Mouse (Mus musculus): ENCODE data around the gene Babam2. TPM values are rescaled to one million over a fixed set of nuclear protein-coding genes. Genes with fewer than 3 reads are reported as not detected.

Gene Babam2
- polyA plus RNA-seq, 1 experiment from 2014 or later, result 42.9 TPM

DNA sequence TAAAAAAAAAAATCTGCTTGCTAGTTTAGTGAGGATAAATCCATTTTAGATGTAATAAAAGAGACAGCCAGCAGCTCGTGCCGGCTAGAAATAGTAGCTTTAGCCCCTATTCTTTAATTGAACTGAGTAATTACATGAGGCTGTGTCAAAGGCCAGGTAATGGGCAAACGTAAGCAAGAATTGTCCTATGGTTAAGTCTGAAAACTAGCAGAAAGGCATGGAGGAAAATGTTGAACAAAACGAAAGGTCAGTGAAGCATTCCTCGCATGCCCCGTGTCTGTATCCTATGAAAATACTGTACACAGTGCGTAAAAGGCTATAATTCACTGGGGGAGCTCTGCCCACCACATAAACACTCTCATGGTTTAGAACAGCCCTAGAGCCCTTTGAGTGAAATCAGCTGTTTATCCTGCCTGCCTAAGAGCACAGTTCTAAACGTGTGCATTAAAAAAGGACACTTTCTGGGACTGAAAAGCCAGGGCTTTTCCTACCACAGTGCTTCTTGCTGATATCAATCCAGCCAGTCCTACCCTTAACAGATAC, 361.8 kb downstream of the Babam2 start:
- Histone ChIP-seq H3K4me3 (ENCODE audit: low read depth, low read length) (no peak overlapping the region), H3K9me3 (replicated peaks; ENCODE audit: control insufficient read depth, low read length) (no peaks in the 10 kb centered on the region), H3K36me3 (ENCODE audit: control insufficient read depth, insufficient read depth, low read length) (no peaks in the 10 kb centered on the region), H3K27ac (ENCODE audit: low read depth, low read length) (0 out of 2 replicates have a peak overlapping the region, but pooled peaks have one; percentile 50), H3K4me1 (ENCODE audit: control insufficient read depth, insufficient read depth, low read length) (no peaks in the 10 kb centered on the region; the same call in 1 of the 2 replicates), H3K4me2 (no peak overlapping the region), H3K27me3 (ENCODE audit: control insufficient read depth, insufficient read depth, low read length) (no peaks in the 10 kb centered on the region), H3K9ac (ENCODE audit: low read depth, low read length) (no peak overlapping the region)
- WGBS (ENCODE audit: insufficient replicate concordance), result 61% methylated on average over 8 of the region's 8 CpGs
- no peak for ATAC-seq (replicated peaks; ENCODE audit: insufficient number of reproducible peaks, low FRiP score, low TSS enrichment)

DNA sequence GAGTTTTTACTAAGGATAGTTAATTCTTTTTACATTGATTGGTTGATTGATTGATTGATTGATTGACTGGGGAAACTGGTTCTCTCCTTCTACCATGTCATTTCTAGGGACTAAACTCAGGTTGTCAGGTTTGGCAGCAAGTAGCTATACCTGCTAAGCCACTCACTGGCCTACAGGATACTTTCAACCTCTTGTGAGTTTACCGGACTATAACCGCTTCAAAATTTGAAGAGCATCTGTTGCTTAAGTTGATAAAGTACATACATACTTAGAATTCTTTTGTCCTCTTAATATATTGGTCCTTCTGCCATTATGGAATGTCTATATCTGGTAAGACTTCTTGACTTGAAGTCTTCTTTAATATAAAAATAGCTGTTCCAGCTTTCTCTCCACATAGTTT, 363.0 kb downstream of the Babam2 start:
- Histone ChIP-seq H3K4me1 (ENCODE audit: control insufficient read depth, insufficient read depth, low read length) (no peaks in the 10 kb centered on the region; the same call in 1 of the 2 replicates), H3K4me3 (ENCODE audit: low read depth, low read length) (no peak overlapping the region), H3K4me2 (no peak overlapping the region), H3K9ac (ENCODE audit: low read depth, low read length) (no peak overlapping the region), H3K36me3 (ENCODE audit: control insufficient read depth, insufficient read depth, low read length) (no peaks in the 10 kb centered on the region), H3K9me3 (replicated peaks; ENCODE audit: control insufficient read depth, low read length) (no peaks in the 10 kb centered on the region), H3K27me3 (ENCODE audit: control insufficient read depth, insufficient read depth, low read length) (no peaks in the 10 kb centered on the region), H3K27ac (ENCODE audit: low read depth, low read length) (no peak overlapping the region)
- 89% methylated on average over 2 of the region's 2 CpGs for WGBS (ENCODE audit: insufficient replicate concordance)
- ATAC-seq (replicated peaks; ENCODE audit: insufficient number of reproducible peaks, low FRiP score, low TSS enrichment), result no peak

DNA sequence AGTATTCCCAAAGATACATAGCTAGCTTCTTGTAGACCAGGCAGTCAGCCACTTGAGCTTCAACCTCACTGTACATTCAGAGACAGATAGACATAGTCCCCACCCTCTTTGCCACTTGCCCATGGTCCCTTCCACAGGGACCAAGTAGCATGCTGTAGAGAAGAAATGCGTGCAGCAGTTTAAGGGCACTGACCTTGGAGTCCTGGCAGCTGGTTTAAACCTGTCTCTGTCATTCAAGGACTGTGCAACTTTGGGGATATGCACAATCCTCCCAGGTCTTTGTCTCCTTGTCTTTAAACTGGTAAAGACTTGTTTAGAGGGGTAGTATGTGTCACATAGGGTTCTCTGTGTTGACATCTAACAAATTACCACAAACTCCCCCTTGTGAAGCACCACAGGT, 364.4 kb downstream of the Babam2 start:
- H3K4me3 ChIP-seq (ENCODE audit: low read depth, low read length), result no peak overlapping the region
- 72% methylated on average over 1 of the region's 1 CpGs for WGBS (ENCODE audit: insufficient replicate concordance)
- no peaks in the 10 kb centered on the region for H3K27me3 ChIP-seq (ENCODE audit: control insufficient read depth, insufficient read depth, low read length)
- H3K4me1 ChIP-seq (ENCODE audit: control insufficient read depth, insufficient read depth, low read length), result peaks cover 12% of the 10 kb centered on the region
- no peak overlapping the region for H3K9ac ChIP-seq (ENCODE audit: low read depth, low read length)
- H3K36me3 ChIP-seq (ENCODE audit: control insufficient read depth, insufficient read depth, low read length), result no peaks in the 10 kb centered on the region
- H3K27ac ChIP-seq (ENCODE audit: low read depth, low read length), result no peak overlapping the region
- ATAC-seq (replicated peaks; ENCODE audit: insufficient number of reproducible peaks, low FRiP score, low TSS enrichment), result no peak
- no peaks in the 10 kb centered on the region for H3K9me3 ChIP-seq (replicated peaks; ENCODE audit: control insufficient read depth, low read length)
- no peak overlapping the region for H3K4me2 ChIP-seq

DNA sequence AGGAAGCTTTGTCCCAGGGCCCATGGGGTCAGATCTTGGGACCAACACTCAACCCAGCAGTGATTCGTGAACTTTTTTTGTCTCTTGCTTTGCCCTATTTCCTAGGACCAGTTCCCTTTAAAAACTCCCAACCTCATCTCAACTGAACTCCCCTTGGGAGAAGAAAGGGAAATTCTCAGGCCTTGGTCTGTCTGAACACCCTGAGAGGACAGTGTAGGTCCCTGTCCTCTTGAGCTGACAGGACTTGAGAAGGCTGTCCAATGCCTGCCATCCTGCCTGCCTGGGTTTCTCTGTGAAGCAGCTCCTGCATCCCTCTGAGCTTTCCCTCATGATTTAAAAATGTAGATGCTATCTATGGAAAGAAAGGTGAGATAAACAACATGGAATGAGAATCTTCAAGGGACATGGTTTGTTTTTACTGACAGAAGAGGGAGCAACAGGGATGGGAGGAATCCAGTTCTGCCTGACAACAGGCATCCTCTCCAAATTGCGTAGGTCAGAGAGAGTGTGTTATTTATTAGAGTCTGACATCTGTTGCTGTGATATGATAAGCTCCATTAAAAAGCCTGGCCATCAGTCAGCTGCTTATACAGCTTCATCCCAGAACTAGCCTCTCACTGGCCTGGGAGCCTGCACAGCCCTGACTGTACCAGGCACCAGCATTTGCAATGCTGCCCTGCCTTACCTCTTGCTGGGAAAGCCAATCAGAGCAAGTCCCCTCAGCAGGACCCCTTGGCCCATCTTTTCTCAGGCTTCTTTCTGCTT, 367.0 kb downstream of the Babam2 start:
- Histone ChIP-seq H3K4me3 (ENCODE audit: low read depth, low read length) (no peak overlapping the region), H3K36me3 (ENCODE audit: control insufficient read depth, insufficient read depth, low read length) (no peaks in the 10 kb centered on the region), H3K4me1 (ENCODE audit: control insufficient read depth, insufficient read depth, low read length) (peaks cover 13% of the 10 kb centered on the region), H3K9me3 (replicated peaks; ENCODE audit: control insufficient read depth, low read length) (no peaks in the 10 kb centered on the region), H3K4me2 (no peak overlapping the region), H3K27ac (ENCODE audit: low read depth, low read length) (no peak overlapping the region), H3K9ac (ENCODE audit: low read depth, low read length) (no peak overlapping the region), H3K27me3 (ENCODE audit: control insufficient read depth, insufficient read depth, low read length) (no peaks in the 10 kb centered on the region)
- ATAC-seq (replicated peaks; ENCODE audit: insufficient number of reproducible peaks, low FRiP score, low TSS enrichment), result no peak
- WGBS (ENCODE audit: insufficient replicate concordance), result 72% methylated on average over 2 of the region's 2 CpGs

DNA sequence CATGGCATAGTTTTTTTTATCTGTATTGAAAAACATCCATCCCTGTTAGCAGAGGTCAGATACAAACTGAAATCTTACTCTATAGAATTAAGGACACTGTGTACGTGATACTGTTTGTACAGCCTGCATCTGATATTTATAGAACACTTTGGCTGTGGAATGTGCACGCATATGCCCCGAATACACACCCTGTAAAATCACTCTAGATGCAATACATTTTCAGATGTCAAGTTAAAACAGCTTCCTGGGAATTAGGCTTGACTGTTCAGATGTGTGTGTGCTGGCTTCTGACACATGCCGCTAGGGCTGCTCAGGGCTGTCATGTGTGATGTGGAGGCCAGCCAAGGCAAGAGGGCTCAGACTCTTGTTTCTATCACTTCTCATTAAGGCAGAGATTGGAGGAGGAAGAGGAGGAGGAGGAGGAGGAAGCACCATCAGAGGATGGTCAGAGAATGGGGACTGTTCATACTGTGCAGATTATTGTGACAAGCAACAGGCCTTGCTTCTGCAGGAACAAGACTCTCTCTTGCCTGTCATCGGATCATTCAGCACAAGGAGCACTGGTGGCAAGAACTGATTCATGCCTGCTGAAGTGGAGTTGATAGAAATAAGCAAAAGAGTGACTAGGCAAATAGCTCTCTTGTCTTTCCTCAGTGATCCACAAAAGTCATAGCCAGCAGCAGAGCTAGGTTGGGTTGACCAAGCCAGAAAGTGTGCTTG, 368.7 kb downstream of the Babam2 start:
- Histone ChIP-seq H3K9me3 (replicated peaks; ENCODE audit: control insufficient read depth, low read length) (no peaks in the 10 kb centered on the region), H3K4me2 (no peak overlapping the region), H3K4me3 (ENCODE audit: low read depth, low read length) (no peak overlapping the region), H3K4me1 (ENCODE audit: control insufficient read depth, insufficient read depth, low read length) (peaks cover 13% of the 10 kb centered on the region), H3K9ac (ENCODE audit: low read depth, low read length) (no peak overlapping the region), H3K27me3 (ENCODE audit: control insufficient read depth, insufficient read depth, low read length) (no peaks in the 10 kb centered on the region), H3K36me3 (ENCODE audit: control insufficient read depth, insufficient read depth, low read length) (no peaks in the 10 kb centered on the region), H3K27ac (ENCODE audit: low read depth, low read length) (0 out of 2 replicates have a peak overlapping the region, but pooled peaks have one; percentile 31)
- 39% methylated on average over 5 of the region's 5 CpGs for WGBS (ENCODE audit: insufficient replicate concordance)
- no peak for ATAC-seq (replicated peaks; ENCODE audit: insufficient number of reproducible peaks, low FRiP score, low TSS enrichment)

DNA sequence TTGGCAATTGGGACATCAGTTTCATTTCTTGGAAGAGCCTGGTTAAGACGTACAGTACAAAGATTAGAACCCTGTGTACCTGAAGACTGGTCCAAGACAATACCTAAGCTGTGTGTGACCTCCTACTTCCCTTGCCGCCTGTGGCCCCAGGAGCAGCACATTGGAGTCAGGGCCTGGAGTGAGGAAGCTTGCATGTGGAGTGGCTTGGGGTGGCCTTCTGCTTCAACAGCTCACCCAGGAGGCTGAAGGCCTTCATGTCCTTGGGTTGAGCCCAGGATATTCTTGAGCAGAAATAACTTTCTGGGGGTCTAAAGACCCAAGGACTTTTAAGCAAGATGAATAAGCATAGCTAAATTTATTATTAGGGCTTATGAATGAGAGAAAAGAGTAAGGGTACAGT, 369.4 kb downstream of the Babam2 start:
- no peaks in the 10 kb centered on the region for H3K27me3 ChIP-seq (ENCODE audit: control insufficient read depth, insufficient read depth, low read length)
- H3K27ac ChIP-seq (ENCODE audit: low read depth, low read length), result 0 out of 2 replicates have a peak overlapping the region, but pooled peaks have one; percentile 31
- H3K4me2 ChIP-seq, result no peak overlapping the region
- no peaks in the 10 kb centered on the region for H3K9me3 ChIP-seq (replicated peaks; ENCODE audit: control insufficient read depth, low read length)
- peaks cover 13% of the 10 kb centered on the region for H3K4me1 ChIP-seq (ENCODE audit: control insufficient read depth, insufficient read depth, low read length)
- no peak for ATAC-seq (replicated peaks; ENCODE audit: insufficient number of reproducible peaks, low FRiP score, low TSS enrichment)
- H3K36me3 ChIP-seq (ENCODE audit: control insufficient read depth, insufficient read depth, low read length), result no peaks in the 10 kb centered on the region
- no peak overlapping the region for H3K9ac ChIP-seq (ENCODE audit: low read depth, low read length)
- WGBS (ENCODE audit: insufficient replicate concordance), result 80% methylated on average over 2 of the region's 2 CpGs
- H3K4me3 ChIP-seq (ENCODE audit: low read depth, low read length), result no peak overlapping the region

DNA sequence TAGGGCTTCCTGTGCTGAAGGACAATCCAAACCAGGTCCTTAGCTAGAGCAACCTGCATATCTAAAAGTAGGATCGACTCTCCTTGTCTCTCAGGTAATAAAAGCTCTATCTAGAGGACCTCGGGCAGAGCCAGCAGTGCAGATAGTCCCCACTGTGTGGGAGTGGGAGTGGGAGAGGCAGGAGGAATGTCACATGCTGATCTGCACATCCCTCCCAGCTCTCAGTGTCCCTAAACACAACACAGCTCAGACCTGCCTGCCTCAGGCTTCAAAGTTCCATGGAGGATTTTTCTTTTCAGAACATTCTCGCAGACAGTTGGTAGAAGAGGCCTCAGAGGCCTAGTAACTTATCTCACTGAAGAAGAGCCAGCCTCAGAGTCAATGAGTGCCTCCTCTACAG, 371.1 kb downstream of the Babam2 start:
- ATAC-seq (replicated peaks; ENCODE audit: insufficient number of reproducible peaks, low FRiP score, low TSS enrichment), result no peak
- 73% methylated on average over 3 of the region's 3 CpGs for WGBS (ENCODE audit: insufficient replicate concordance)
- Histone ChIP-seq H3K27ac (ENCODE audit: low read depth, low read length) (no peak overlapping the region), H3K4me3 (ENCODE audit: low read depth, low read length) (no peak overlapping the region), H3K27me3 (ENCODE audit: control insufficient read depth, insufficient read depth, low read length) (no peaks in the 10 kb centered on the region), H3K4me1 (ENCODE audit: control insufficient read depth, insufficient read depth, low read length) (peaks cover 13% of the 10 kb centered on the region), H3K36me3 (ENCODE audit: control insufficient read depth, insufficient read depth, low read length) (no peaks in the 10 kb centered on the region), H3K4me2 (no peak overlapping the region), H3K9me3 (replicated peaks; ENCODE audit: control insufficient read depth, low read length) (no peaks in the 10 kb centered on the region), H3K9ac (ENCODE audit: low read depth, low read length) (no peak overlapping the region)

DNA sequence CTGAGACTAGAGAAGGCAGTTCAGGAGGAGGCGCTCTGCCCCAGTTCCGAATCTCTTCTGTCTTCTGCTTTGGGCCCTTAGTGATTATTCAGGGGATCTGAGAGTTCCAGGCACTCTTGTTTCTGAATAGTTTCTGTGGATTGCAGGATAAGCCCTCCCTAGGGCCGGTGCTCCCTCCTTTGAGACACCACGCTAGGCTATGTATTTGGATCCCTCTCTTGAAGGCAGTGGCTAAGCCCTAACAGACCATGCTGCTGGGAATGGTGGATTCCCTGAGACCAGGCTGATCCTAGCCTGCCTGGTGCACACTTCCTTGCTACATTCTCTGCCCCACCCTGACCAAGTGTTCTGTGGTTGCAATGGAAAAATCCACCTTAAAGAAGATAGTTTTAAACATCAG, 371.6 kb downstream of the Babam2 start:
- H3K9ac ChIP-seq (ENCODE audit: low read depth, low read length), result 0 out of 2 replicates have a peak overlapping the region, but pooled peaks have one; percentile 16
- no peak for ATAC-seq (replicated peaks; ENCODE audit: insufficient number of reproducible peaks, low FRiP score, low TSS enrichment)
- peaks cover 13% of the 10 kb centered on the region for H3K4me1 ChIP-seq (ENCODE audit: control insufficient read depth, insufficient read depth, low read length)
- H3K4me2 ChIP-seq, result no peak overlapping the region
- H3K9me3 ChIP-seq (replicated peaks; ENCODE audit: control insufficient read depth, low read length), result no peaks in the 10 kb centered on the region
- no peaks in the 10 kb centered on the region for H3K27me3 ChIP-seq (ENCODE audit: control insufficient read depth, insufficient read depth, low read length)
- no peak overlapping the region for H3K4me3 ChIP-seq (ENCODE audit: low read depth, low read length)
- no peaks in the 10 kb centered on the region for H3K36me3 ChIP-seq (ENCODE audit: control insufficient read depth, insufficient read depth, low read length)
- 75% methylated on average over 4 of the region's 4 CpGs for WGBS (ENCODE audit: insufficient replicate concordance)
- no peak overlapping the region for H3K27ac ChIP-seq (ENCODE audit: low read depth, low read length)
